Mouse (Mus musculus) stomach, postnatal 0 days (tissue): ENCODE data around the gene Eif5a. TPM values are rescaled to one million over a fixed set of nuclear protein-coding genes. Genes with fewer than 3 reads are reported as not detected.

Experiments used
- ATAC-seq: fragments of 200-750 bp; cut with Nextera tagmentation; 2 replicates; pipeline ENCODE4 v1.8.0; 2017; ENCODE audit not compliant: low FRiP score, low TSS enrichment
- DNase-seq: peaks from one replicate; pipeline ENCODE4 v3.0.0-alpha.2; 2016; ENCODE audit warnings: low spot score
- H3K27ac ChIP-seq: fragments of 300-500 bp; sonication (generic); replicated peaks from 2 replicates; pipeline ENCODE4 v1.5.1; 2014; ENCODE audit warnings: mild to moderate bottlenecking, control low read depth
- H3K27me3 ChIP-seq: fragments of 300-500 bp; sonication (generic); 2 replicates; pipeline ENCODE4 v1.6.1; 2014; ENCODE audit warnings: low read length; ENCODE audit not compliant: control insufficient read depth, insufficient read depth
- H3K36me3 ChIP-seq: fragments of 300-500 bp; sonication (generic); 2 replicates; pipeline ENCODE4 v1.6.1; 2014; ENCODE audit warnings: low read length, mixed read lengths; ENCODE audit not compliant: control insufficient read depth, insufficient read depth
- H3K4me1 ChIP-seq: fragments of 300-500 bp; sonication (generic); replicated peaks from 2 replicates; pipeline ENCODE4 v1.6.1; 2014; ENCODE audit warnings: antibody characterized with exemption; ENCODE audit not compliant: control insufficient read depth, insufficient read depth
- H3K4me2 ChIP-seq: fragments of 300-500 bp; sonication (generic); replicated peaks from 2 replicates; pipeline ENCODE4 v1.6.1; 2014; ENCODE audit warnings: low read depth, mild to moderate bottlenecking, control low read depth, moderate library complexity
- H3K4me3 ChIP-seq: fragments of 300-500 bp; sonication (generic); 2 replicates; pipeline ENCODE4 v1.5.1; 2014; ENCODE audit warnings: low read depth, low read length, control low read depth
- H3K9ac ChIP-seq: fragments of 300-500 bp; sonication (generic); 2 replicates; pipeline ENCODE4 v1.6.1; 2014; ENCODE audit warnings: mild to moderate bottlenecking, low read length, control low read depth, mixed read lengths
- H3K9me3 ChIP-seq: fragments of 300-500 bp; sonication (generic); 2 replicates; pipeline ENCODE4 v1.6.1; 2016; ENCODE audit warnings: low read length; ENCODE audit not compliant: control insufficient read depth
- CTCF ChIP-seq: IDR thresholded peaks from 2 replicates; pipeline ENCODE4 v1.5.1; 2016; ENCODE audit warnings: antibody characterized with exemption, low read depth, mild to moderate bottlenecking, moderate library complexity
- EP300 ChIP-seq: optimal IDR thresholded peaks from 2 replicates; pipeline ENCODE3; 2016; ENCODE audit warnings: antibody characterized with exemption
- WGBS: fragments of 180-500 bp; shearing (Covaris S2); extraction: QIAGEN DNeasy Blood & Tissue Kit; methylation state at CpG from one replicate; pipeline ENCODE4 v1.1.7; 2014; 5-methylcytosine and 5-hydroxymethylcytosine counted together
- polyA plus RNA-seq: library from polyadenylated mRNA; unstranded; fragments of >200 nt; fragmentation: Nextera tagmentation; extraction: Ambion mirVana; gene quantifications from 2 replicates; pipeline ENCODE4 v1.2.1, GENCODE M21; 2015

The Eif5a gene
- polyA plus RNA-seq, 1 experiment from 2014 or later: 1,205 TPM

DNA sequence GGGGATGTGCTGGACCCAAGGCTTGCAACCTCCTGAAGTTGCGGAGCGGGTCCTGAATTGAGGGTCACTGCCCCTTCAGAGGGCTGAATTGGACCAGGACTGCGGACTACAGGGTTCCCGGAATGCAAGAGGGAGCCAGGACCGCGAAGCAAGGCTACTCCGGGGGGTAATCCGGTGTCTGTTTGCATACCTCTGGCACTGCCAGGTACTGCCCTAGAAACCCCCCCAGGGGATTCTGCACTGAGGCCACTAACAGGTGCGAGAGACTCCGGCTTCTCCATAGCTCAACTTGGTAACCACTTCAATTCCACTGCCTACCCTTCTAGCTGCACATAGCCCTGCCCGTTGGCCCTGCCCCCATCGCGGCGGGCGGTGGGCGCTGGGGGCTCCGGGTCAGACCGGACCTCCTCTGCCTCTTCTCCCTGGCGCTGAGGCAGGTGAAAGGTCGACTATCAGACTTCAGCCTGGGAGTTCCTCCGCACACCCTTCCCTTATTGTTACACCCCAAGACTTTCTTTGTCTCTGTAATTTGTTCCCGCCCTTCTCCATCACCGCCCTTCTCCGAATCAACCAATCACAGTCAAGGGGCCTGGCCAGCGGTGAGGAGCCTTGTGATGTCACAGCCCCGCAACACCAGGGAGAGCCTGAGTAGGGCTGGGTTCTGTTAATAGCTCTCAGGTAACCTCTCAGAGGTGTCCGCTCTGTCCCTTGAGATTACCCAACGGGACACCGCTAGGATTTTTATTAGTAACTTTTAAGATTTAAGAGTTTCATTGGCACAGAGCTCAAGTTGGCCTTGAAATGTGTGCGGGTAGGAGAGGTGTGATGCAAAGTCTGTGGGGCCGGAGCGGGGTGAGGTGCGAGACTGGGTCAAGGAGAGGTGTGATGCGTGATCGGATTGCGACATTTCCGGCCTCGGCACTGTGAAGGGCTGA, 21.0 kb downstream of the Eif5a start, which contains the start of the genes 2810408A11Rik and Neurl4:
2810408A11Rik (minus strand) TSS at position 517 of the 935 bp plus-strand sequence.
Neurl4 (plus strand) TSS at position 602 of the 935 bp plus-strand sequence.
- H3K27ac ChIP-seq: peak within 1 kb of the TSS; percentile 98
- peak; percentile 94 for ATAC-seq
- WGBS: under 1% methylated on average over 31 of the region's 38 CpGs

DNA sequence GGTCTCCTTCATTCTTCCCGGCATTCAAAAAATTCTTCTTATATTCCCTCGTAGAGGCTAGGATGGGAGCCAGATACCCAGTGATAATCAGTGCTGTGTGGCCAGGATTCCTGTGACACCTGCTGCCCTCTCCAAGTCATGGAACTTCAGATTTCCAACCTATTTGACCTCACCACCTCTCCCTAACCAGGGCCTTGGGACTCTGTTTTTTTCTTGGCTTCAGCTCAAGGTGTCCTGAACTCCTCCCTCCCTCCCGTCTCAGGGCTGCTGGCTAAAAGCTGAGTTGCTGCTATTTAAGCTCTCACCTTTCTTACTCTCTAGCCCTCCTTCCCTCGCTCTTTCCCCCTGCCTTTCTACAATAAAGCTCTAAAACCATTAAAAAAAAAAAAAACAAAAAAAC, 21.9 kb downstream of the Eif5a start:
- 23% methylated on average over 4 of the region's 4 CpGs for WGBS
- TF ChIP-seq EP300: no peak
- TF ChIP-seq CTCF: no peak
- H3K27ac ChIP-seq: no peak overlapping the region
- ATAC-seq (no peak), DNase-seq (no peak)
- 0 out of 2 replicates have a peak, but pooled peaks cover 6% of the 10 kb centered on the region for H3K36me3 ChIP-seq
- H3K27me3 ChIP-seq: no peaks in the 10 kb centered on the region
- H3K4me1 ChIP-seq: peaks cover 4% of the 10 kb centered on the region; the same call in 1 of the 2 replicates
- no peaks in the 10 kb centered on the region for H3K9me3 ChIP-seq
- peak overlapping the region; percentile 79; the same call in 1 of the 2 replicates for H3K4me3 ChIP-seq
- H3K9ac ChIP-seq: no peak overlapping the region; the same call in 1 of the 2 replicates
- peak overlapping the region; percentile 95 for H3K4me2 ChIP-seq

More for the DNA sequence above, 21.0 kb downstream of the Eif5a start, which contains the start of the genes 2810408A11Rik and Neurl4:
- Histone ChIP-seq H3K36me3 (peaks cover 8% of the 10 kb centered on the region; the same call in 1 of the 2 replicates), H3K9me3 (no peaks in the 10 kb centered on the region), H3K4me2 (peak within 1 kb of the TSS; percentile 95), H3K27me3 (no peaks in the 10 kb centered on the region), H3K4me1 (peaks cover 4% of the 10 kb centered on the region; the same call in 1 of the 2 replicates), H3K4me3 (peak within 1 kb of the TSS; percentile 79), H3K9ac (peak within 1 kb of the TSS; percentile 84)
- peak; percentile 93 for DNase-seq
- TF ChIP-seq EP300 (peak; percentile 78), CTCF (no peak)

DNA sequence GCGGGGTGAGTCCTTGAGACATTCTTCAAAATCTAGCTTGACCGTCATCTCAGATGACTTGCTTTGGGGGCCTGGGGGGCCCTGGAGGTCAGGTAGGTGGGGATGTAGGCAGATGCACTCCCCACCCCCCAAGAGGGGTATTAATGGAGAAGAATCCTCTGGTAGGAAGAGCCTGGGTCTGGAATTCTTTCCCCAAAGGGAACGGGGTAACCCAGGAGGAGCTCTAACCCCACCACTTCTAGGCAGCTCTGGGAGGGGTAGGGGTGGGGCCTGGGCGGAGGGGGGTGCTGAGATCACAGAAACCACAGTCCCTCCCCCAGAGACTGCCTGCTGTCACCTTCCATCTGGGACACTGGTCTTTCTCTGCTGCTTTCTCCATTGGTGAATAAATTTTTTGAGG, 26.5 kb downstream of the Eif5a start, which contains the start of gene Acap1:
Acap1 (minus strand) TSS at position 249 of the 400 bp plus-strand sequence.
- H3K9ac ChIP-seq: no peak within 1 kb of the TSS
- no peaks in the 10 kb centered on the region for H3K36me3 ChIP-seq
- TF ChIP-seq CTCF: no peak
- TF ChIP-seq EP300: no peak
- H3K27me3 ChIP-seq: no peaks in the 10 kb centered on the region
- no peaks in the 10 kb centered on the region for H3K4me1 ChIP-seq
- H3K4me2 ChIP-seq: no peak within 1 kb of the TSS
- H3K27ac ChIP-seq: no peak within 1 kb of the TSS
- DNase-seq (no peak), ATAC-seq (no peak)
- H3K4me3 ChIP-seq: no peak within 1 kb of the TSS
- H3K9me3 ChIP-seq: no peaks in the 10 kb centered on the region
- 71% methylated on average over 4 of the region's 4 CpGs for WGBS

DNA sequence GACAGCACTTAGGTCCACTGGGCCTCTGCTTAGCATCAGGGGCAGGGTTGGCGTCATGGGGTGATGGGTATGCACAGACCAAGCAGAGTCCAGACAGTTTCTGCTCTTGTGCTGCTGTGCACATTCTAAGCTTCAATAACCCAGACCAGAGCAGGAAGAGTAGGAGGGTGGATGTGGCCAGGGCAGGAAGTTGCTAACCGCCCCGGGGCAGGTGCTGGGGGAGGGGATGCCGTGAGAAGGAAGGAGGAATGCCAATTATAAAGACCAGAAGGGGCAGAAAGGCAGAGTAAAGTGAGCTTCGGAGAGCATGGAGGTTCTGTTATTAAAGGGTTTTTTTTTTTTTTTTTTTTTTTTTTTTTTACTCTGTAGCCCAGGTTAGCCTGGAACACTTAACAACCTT, 27.1 kb downstream of the Eif5a start:
- H3K4me2 ChIP-seq: no peak overlapping the region
- 78% methylated on average over 5 of the region's 5 CpGs for WGBS
- no peak overlapping the region for H3K9ac ChIP-seq
- no peaks in the 10 kb centered on the region for H3K36me3 ChIP-seq
- H3K4me3 ChIP-seq: no peak overlapping the region
- no peak for TF ChIP-seq CTCF
- no peak for TF ChIP-seq EP300
- DNase-seq: no peak
- H3K27me3 ChIP-seq: no peaks in the 10 kb centered on the region
- H3K9me3 ChIP-seq: no peaks in the 10 kb centered on the region
- H3K27ac ChIP-seq: no peak overlapping the region
- no peak for ATAC-seq
- no peaks in the 10 kb centered on the region for H3K4me1 ChIP-seq

DNA sequence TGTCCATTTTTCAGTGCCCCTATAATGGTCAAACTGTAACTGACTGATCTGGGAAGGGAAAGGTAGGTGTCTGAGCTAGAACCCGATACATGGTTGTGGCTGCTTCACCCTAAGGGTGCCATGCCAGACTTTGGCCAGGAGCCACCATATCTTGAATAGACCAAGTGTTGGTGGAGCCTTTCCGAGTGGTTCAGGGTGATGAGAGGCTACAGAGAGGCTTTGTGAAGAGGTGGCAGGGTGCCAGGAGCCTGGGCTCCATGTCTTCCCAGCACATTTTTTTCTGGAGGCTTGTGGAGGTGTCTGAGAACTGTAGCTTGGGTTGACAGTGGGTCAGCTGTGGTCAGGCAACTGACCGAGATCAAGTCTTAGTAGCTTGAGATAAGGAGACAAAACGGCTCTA, 30.3 kb downstream of the Eif5a start:
- WGBS: 59% methylated on average over 4 of the region's 4 CpGs

More for the DNA sequence above, 30.3 kb downstream of the Eif5a start:
- H3K9me3 ChIP-seq: no peaks in the 10 kb centered on the region
- H3K4me2 ChIP-seq: no peak overlapping the region
- ATAC-seq (no peak), DNase-seq (no peak)
- H3K36me3 ChIP-seq: no peaks in the 10 kb centered on the region
- H3K4me1 ChIP-seq: no peaks in the 10 kb centered on the region
- H3K27ac ChIP-seq: no peak overlapping the region
- H3K4me3 ChIP-seq: no peak overlapping the region
- H3K9ac ChIP-seq: no peak overlapping the region
- TF ChIP-seq CTCF (no peak), EP300 (no peak)
- no peaks in the 10 kb centered on the region for H3K27me3 ChIP-seq
